Mouse (Mus musculus) adrenal gland, postnatal 25 days (tissue): Measurements from ENCODE around the gene Crybg2. TPM values are rescaled to one million over a fixed set of nuclear protein-coding genes. Genes with fewer than 3 reads are reported as not detected.

Experiments
- DNase-seq: peaks from one replicate; pipeline ENCODE4 v3.0.0; 2021; ENCODE audit warnings: mixed read lengths
- long read RNA-seq: library from polyadenylated mRNA; stranded (forward); transcript quantifications from one replicate; pipeline ENCODE4 v2.0.0, GENCODE M21; 2021
- total RNA-seq: library from RNA; stranded (reverse); gene quantifications from 2 replicates; pipeline ENCODE4 v1.2.3, GENCODE M21; 2021

Crybg2 gene
- total RNA-seq, result 0.15 TPM in 1 of 2 replicates, not detected in the other
- long read RNA-seq, result 0 reads

DNA sequence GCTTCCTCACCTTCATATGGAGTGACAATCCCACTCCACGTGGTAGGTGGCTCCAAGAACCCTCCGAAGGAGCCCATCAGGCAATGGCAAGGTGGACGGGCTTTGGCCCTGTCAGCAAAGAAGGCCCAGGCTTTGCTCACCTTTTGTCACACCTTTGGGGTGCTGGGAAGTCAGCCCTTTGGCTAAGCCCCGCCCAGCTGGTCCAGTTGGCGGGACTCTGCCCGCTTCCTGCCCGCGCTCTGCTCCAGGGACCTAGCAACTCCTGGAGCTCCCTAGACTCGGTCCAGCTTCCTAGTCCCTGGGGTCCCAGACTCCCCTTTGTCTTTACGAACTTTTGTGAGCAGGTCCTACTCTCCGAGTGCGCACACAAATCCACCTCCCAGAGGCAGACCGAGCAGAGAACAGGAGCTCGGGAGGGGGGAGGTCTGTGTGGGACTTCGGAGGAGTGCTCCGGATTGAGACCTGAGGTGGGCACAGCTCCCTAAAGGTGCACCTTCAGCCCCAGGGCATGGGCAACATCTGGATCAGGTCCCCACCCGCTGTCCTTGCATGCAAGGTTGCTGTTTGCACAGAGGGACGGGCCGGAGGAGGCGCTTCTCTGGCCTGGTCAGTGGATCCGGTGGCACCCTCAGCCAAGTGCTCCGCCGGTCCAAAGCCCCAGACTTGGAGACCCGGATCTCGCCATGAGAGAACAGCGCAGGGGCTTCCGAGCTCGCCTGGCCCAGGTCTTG, at the start of gene Crybg2:
Gene Crybg2, plus strand, starts transcription at position 681 of the 731 bp plus-strand sequence.
- no peak for DNase-seq

- no peak for DNase-seq
Measured at GRCm38 (mm10) chr4:134011450-134012414, 48.9 kb upstream of the Crybg2 start.

GRCm38 (mm10) chr4:134012858-134013528, 47.6 kb upstream of the Crybg2 start:
- no peak for DNase-seq

- no peak for DNase-seq
Measured at GRCm38 (mm10) chr4:134016208-134016607, 44.4 kb upstream of the Crybg2 start.

- no peak for DNase-seq
Measured at GRCm38 (mm10) chr4:134016767-134017166, 43.8 kb upstream of the Crybg2 start.

DNA sequence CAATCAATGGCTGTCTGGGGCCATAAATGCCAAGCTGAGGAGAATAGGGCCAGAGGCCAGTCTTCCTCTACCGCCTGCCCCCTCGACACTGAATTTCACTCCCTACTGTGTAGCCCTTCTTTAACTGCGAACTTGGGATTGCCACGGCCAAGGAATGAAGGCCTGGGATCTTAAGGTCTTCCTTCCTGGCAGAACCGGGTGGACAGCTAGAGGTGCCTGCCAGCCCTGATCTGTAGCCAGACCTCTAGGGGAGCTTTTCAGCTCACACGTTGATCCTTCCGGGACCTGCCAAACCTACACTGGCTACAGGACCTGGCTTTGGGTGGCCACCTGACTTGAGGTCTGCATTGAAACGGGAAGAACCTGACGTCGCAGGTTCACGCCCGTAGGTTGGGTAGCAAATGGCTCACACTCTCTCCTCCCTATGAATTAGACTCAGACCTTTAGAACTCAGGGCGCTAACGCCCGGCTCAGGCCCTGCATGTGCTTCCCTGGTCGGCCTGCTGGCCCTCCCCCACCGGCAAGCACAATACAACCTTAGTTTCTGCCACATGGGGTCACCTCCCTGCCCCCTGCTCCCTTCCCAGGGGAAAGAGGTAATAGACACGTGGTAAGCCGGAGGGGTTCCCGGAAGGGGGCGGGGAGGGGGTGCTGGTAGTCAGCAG, 43.3 kb upstream of the Crybg2 start:
- DNase-seq, result no peak

- DNase-seq, result no peak
Measured at GRCm38 (mm10) chr4:134018038-134018778, 42.4 kb upstream of the Crybg2 start.

DNA sequence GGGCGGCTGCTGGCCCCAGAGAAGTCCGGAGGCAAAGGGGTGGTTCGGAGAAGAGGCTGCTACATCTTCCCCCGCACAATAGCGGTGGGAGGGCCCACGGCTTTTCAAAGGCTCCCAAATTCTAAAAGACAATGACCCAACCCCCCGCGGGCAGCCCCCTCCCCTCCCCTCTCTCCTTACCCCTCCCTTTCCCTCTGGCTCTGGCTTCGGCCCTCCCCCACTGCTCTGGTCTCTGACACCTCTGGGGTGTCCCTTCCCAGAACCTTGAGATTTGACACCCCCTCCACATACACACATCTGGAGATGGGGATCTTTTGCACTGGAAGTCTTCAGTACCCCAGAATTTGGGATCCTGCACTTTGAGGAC, 41.9 kb upstream of the Crybg2 start, which contains the start of gene Lin28a:
Gene Lin28a, minus strand, starts transcription at position 63 of the 367 bp plus-strand sequence.
- no peak for DNase-seq

DNA sequence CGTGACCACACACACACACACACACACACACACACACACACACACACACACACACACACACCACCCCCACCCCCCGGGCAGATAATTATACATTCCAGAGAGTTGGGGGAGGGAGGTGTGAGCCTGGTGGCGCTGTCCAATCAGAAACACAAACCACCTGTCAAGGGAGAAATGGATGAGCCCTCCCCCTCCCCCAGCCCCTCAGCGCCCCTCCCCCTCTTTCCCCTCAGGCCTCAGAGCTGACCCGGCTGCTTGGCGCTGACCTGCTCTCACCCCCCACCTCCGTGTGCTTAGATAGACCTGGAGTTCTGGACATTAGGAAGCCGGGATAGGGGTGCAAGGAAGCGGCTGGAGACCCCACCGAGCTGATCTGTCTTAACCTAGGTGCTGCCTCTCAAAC, 41.4 kb upstream of the Crybg2 start:
- DNase-seq, result no peak

DNA sequence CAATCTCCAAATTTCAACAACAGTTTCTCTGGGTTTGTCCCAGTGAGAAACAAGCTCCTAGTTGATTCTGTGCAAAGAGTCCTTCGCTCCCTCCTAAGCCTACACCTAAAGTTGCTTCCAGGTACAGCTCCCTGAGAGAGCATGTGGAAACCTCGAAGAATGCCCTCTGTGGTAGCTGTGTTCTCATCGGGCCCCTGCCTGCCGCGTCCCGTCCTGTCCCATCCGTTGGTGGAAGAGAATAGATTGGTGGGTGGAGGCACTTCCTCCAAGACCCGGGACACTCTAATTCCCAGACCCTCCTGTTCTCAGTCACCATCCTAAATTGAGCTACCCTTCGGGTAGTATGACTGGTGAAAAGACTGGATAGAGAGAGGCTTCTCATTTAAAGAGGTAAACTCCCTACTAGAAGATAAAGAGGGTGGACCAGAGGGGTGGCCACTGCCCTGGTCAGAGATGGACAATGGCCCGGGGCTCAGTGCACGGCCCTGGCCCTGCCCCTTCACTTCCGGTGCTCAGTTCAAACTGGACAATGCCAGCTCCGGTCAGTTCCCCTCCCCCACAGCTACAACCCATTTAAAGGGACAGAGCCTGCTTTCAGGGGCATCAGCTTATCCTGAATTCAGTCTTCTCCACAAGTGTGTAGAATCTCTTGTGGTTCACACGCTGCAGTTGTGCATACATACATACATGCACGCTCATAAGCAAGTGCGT, 40.8 kb upstream of the Crybg2 start:
- DNase-seq, result peak; percentile 7

DNA sequence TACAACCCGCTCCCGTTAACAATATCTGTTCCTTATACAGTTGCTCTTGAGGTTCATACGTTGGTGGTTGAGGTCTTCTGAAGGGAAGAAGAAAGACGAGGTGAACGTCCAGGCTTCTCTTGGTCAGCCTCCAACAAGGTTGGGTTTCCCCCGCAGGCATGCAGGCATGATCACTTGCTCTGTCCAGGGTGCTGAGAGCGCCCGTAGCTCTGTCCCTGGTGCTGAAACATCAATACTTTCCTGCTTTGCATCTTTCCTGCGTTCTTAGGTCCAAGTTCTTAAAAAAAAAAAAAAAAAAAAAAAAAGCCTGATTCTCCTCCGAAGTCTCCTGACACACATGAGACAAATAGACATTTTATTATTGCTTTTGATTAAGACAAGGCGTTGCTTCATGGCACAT, 40.0 kb upstream of the Crybg2 start:
- DNase-seq, result peak; percentile 72

DNA sequence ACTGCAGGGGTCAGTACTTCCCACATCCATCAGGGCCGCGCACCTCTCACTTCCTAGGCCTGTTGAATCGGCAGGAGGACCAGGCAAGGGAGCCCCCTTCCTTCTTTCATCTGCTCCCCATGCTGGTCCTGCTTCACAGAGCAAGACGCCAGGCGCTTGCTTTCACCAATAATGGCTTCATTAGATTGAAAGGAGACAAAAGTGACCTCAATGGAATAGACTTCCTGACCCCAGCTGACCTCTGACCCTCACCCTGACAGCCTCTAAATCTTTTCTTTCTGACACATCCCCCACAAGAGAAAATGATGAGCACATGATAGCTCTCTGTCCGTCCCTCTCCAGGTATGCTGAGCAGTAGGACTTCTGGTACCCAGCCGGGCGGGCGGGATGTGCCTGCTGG, 34.8 kb upstream of the Crybg2 start:
- no peak for DNase-seq

- peak; percentile 80 for DNase-seq
Measured at GRCm38 (mm10) chr4:134035953-134036352, 24.7 kb upstream of the Crybg2 start.

GRCm38 (mm10) chr4:134041317-134042123, 19.1 kb upstream of the Crybg2 start:
- DNase-seq, result no peak

GRCm38 (mm10) chr4:134043041-134043440, 17.6 kb upstream of the Crybg2 start:
- no peak for DNase-seq

GRCm38 (mm10) chr4:134047648-134048047, 13.0 kb upstream of the Crybg2 start:
- DNase-seq, result no peak

DNA sequence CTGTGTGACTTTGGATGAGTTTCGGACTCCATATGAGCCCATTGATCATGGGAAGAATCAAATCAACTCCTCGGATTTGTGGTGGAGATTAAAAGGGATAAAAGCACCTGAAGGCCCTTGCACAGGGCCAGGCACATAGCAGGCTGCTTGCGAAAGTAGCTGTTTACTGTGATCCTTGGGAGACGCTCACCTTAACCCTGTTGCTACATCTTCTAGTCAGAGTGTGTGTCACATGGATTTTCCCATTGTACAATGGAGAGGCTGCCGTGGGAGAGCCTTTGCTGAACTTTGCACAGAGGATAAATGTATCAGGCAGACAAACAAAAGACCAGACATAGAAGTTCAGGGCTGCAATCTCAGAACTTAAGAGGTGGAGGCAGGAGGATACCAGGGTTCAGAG, 8.7 kb upstream of the Crybg2 start:
- DNase-seq, result no peak

GRCm38 (mm10) chr4:134052560-134052959, 8.1 kb upstream of the Crybg2 start:
- DNase-seq, result no peak

GRCm38 (mm10) chr4:134053538-134053937, 7.1 kb upstream of the Crybg2 start, which contains the start of gene Zfp683:
TSS of gene Zfp683 (plus strand) at chr4:134053838.
- no peak for DNase-seq
